Mouse (Mus musculus) right cerebral cortex, adult 2 months (tissue): Measurements from ENCODE around the gene Zfp239.
"Not testable (repeated sequence)": the region's sequence is repeated elsewhere in the genome, so short reads cannot be mapped to it uniquely, and the experiment has no call there.

Experiments
- DNase-seq, 2 experiments: peaks; one replicate each; pipeline ENCODE4 v3.0.0; 2021 to 2022; ENCODE audit warnings: low spot score in 2 of 2

Zfp239 gene

DNA sequence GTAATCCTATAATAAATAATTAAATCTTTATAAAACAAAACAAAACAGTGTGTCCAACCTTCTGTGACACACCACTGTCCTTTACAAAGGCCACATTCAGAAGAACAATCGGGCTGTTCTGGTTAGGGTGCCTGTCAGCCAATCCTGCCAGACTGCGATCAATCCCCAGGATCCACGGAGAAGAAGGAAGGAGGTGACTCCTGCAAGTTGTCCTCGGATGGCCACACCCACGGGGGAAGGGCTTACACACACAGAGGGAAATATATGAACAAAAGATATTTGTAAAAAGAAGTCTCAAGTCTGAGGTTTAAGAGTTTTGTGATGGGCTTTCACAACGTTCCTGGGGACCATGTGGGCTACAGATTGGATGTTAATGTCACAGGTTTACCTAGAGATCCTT lies at the start of gene Zfp239:
Zfp239 (plus strand) TSS at position 253 of the 400 bp plus-strand sequence.
- no peak for DNase-seq

DNA sequence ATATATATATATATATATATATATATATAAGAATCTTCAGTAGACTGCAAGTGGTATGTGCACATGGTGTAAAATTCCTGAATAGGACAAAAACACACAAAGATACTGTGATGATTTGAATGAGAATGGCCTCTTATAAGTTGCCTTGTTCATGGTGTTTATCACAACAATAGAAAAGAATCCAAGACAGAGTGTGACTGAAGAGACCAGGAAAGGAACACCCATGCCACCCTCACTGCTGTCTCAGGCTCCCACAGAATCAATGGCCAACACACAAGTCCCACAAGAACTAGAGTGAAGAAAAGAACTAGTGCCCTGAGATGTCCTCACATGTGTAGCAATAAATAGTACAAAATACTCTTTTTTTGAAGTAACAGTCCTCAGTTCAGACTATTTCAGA lies 47.2 kb upstream of the Zfp239 start:
- DNase-seq: no peak

DNA sequence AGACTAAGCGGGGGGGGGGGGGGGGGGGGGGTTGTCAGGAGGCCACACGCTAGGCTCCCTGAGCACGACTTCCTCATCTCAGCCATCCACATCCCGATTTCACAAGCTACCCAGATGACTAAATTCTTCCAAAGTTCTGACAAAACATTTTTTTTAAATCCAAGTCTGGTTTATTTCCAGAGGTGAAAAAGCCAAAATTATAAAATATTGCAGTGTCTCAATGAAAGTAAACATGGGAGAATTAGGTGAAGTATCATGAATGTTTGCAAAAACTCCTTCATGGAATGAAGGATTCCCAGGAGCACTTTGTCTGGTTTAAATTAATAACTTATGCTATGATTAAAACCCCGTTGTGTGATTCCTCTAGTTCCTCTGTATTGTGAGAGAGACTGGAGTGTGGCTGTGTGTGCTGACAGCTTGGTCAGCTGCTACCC lies 44.8 kb upstream of the Zfp239 start:
- DNase-seq: no peak

GRCm38 (mm10) chr6:117820327-117820726 lies 41.6 kb upstream of the Zfp239 start:
- no peak for DNase-seq

DNA sequence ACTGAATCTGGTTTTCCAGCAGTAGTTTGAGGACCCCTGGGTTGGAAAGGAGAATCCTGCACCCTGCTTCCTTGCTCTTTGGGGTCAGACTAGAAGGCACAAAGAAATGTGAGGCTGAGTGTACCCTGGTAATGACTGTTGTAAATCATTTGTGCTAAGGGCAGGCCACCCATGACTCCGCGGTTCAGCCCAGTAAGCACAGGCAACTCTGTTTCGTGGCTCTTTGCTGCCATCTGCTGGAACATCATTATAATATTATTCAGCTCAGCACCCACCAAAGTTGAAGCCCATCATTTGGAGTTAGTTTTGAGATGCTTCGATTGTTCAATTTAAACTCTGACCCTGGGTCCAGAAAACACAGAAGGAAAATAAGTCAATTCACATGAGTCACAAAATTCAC lies 36.5 kb upstream of the Zfp239 start:
- DNase-seq: peak; percentile 50 to 78

DNA sequence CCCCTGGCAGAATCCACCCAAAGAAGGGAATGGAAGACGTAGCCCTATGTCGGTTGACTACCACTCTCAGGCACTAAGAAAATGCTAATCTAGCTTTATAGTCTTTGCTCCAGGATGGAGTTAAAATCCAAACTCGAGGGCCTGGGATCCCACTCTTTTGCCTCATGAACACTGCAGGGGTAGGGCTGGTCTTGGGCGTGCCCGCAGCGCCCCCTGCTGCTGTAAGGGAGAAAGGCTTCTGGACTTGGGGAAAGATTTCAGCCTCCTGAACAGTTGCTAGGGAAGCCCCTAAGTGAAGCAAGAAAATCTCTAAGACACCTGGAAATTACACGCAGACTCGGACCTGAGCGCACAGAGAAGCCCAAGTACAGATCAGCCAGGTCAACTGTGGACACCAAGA lies 33.6 kb upstream of the Zfp239 start:
- peak; percentile 72 to 77 for DNase-seq

DNA sequence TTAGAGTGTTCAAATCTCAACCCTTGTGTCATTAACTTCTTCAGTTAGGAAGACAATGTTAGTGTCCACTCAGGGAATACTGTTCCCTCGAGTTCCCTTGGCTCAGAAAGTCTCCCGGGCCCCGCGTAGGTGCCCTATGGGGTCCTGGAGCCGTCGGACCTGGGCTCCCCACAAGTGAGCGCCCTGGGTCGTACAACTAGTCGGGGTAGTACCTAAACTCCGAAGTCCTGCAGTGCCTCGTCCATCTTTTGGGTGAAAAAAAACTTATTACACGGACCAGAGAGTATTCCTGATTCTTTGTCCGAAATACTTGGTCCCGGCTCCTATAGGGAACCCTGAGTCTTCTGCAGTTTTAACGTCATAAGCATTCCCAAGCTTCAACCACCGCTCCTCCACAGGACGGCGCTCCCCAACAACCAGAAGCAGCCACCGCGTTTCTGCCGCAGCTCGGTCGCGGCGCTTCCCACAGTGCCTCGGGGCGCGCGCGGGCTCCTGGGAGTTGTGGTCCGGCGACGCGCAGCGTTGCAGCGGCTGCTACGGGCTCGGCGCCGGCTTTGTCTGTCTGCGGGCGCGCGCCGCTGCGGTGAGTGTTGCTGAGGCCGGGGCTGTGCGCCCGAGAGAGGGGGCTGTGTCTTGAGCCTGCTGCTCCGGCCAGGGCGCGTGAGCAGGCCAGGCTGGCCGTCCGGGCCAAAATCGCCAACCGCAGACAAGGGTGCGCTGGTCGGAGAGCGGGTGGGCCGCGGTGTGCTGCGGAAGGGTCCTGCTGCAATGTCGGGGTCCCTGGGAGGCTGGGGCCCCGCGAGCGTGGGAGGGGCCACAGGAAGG lies 21.0 kb upstream of the Zfp239 start, which contains the start of gene Zfp637:
Zfp637 (plus strand) TSS at position 495 of the 825 bp plus-strand sequence.
- peak; percentile 95 for DNase-seq

DNA sequence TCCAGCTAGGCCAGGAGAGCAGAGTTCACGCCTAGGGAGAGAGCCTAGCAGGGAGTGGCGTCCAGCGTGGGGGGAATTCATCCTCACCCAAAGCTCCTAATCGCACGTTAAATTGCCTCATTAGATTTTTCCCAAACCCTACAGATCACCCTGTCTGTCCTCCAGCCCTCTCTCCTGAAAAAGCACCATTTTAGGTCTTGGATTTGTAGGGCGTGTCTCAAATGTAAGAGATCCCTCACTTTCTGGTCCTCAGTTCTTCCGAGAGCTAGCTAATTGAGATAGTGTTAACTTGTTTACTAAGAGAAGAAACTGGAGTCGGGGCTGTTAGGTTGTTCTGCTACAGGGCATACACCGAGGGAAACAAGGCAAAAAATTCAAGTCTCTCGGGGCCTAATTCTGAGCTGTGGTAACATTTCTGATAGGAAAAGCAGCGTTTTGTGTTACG lies 20.4 kb upstream of the Zfp239 start:
- no peak for DNase-seq

DNA sequence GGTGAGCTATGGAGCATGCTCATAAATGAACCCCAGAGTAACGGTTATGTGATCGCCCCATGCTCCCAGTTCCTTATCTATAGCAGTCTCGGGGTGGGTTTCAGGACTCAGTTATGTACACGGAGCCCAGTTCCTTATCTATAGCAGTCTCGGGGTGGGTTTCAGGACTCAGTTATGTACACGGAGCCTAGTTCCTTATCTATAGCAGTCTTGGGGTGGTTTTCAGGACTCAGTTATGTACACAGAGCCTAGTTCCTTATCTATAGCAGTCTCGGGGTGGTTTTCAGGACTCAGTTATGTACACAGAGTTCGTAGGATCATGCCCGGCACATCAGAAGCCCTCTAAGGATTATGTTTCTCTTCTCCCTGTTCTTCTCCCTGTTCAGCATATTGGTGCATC lies 17.3 kb upstream of the Zfp239 start:
- no peak for DNase-seq

GRCm38 (mm10) chr6:117846671-117847070 lies 15.2 kb upstream of the Zfp239 start:
- DNase-seq: not testable (repeated sequence)

DNA sequence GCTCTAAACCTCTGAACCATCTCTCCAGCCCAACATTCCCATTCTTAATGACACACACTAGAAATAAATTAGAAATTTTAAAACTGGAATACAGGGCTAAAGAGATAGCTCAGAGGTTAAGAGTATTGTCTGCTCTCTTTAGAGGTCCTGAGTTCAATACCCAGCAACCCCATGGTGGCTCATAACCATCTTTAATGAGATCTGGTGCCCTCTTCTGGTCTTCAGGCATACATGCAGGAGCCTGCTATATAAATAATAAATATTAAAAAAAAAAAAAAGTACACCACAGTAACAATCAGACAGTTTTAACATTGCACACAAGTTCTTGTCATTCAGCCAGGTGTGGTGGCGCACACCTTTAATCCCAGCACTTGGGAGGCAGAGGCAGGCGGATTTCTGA lies 14.1 kb upstream of the Zfp239 start:
- DNase-seq: no peak

DNA sequence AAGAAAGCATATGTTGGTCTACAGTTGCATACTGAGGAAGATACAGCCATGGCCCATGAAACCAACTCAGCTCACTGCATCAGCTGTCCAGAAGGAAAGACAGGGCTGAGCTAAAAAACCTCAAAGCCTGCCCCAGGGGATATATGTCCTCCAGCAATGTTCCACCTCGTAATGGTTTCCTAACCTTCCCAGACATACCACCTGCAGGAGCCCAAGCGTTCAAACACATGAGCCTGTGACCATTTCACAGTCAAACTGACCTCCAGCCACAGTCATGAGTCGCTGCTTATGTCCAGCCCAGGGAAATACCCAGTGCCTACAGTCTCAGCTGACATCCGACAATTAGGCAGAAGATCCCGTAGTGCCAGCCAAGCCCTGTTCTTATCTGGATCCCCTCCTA lies 13.3 kb upstream of the Zfp239 start:
- DNase-seq: no peak

DNA sequence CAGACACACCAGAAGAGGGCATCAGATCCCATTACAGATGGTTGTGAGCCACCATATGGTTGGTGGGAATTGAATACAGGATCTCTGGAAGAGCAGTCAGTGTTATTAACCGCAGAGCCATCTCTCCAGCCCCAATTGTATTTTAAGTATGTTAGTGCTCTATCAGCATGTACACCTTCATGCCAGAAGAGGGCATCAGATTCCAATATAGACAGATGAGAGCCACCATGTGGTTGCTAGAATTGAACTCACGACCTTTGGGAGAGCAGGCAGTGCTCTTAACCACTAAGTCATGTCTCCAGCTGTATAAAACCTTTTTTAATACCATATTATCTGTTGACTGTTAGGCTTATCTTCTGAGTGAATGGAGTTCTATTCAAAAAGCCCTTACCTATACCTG lies 10.2 kb upstream of the Zfp239 start:
- no peak for DNase-seq

- DNase-seq: no peak
Observed at GRCm38 (mm10) chr6:117857990-117858389, 3.9 kb upstream of the Zfp239 start.

GRCm38 (mm10) chr6:117862465-117862864 lies 565 bp downstream of the Zfp239 start:
- no peak for DNase-seq

DNA sequence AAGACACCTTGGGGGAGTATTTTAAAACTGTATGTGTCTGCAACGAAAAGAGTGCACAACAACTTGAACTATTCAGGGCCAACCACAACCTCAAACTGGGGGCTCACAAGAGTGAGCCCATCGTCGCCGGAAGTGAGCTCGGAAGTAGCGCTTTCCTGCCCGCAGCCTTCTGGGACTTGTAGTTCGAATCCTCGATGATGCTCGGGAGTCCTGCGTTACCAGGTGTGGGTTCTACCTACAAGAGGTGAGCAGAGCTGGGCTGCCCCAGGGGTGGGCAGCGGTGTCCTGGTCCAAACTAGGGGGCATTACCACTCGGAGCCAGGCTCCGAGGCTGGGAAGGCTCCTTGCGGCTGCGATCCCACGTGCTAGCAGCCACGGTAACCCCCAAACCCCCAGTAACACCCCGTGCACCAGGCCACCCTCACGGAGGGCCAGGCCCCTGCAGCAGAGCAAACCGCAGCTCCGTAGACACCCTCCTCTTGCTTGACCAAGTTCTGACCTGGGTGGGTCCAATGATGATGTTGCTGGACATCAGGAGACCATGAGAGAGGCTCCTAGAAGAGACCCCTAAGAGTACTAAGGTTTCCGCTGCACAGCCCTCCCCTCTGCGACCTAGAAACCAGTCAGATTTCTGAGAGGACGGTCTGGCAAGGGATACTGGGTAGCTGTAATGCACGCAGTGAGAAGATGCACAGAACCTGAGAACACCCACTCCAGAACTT lies 1.2 kb downstream of the Zfp239 start:
- DNase-seq: peak; percentile 77

DNA sequence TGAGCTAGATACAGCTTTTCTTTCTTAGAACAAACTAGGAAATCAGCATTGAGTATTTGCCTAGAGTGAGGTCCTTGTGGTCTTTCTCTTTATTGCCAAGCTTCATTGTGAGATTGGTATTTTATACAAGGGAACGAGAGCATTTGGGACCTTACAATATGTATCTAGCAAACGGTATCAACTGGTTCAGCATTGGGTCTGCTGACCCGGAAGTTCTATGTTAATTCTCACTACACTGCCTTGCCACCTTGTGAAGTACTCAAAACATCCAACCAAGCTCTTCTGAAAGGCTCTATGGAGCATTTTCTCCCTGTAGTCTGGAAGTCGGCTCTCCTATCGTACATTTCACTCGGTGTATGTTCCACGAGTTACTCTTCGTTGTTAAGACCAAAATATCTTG lies 1.9 kb downstream of the Zfp239 start:
- no peak for DNase-seq

DNA sequence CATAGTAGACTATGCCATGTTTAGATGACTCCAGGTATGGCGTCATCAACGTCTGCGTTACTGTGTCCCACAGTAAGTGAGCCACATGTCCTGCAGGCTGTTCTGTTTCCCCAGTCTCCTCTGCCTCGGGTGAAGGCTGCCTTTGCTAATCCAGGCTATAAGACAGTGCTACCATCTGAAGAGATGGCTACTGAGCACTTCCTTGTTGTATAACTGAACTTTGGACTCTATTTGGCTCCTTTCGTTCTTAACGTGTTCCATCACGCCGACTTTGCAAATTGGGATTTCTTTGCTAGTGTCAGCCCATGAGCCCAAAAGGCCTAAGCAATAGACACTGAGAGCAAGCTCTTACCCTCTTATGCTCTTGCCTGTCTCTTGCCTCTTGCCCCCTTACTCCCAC lies 6.3 kb downstream of the Zfp239 start:
- no peak for DNase-seq

- DNase-seq: no peak
Observed at GRCm38 (mm10) chr6:117871034-117871433, 9.1 kb downstream of the Zfp239 start.

- DNase-seq: not testable (repeated sequence)
Observed at GRCm38 (mm10) chr6:117873450-117873849, 11.6 kb downstream of the Zfp239 start.

DNA sequence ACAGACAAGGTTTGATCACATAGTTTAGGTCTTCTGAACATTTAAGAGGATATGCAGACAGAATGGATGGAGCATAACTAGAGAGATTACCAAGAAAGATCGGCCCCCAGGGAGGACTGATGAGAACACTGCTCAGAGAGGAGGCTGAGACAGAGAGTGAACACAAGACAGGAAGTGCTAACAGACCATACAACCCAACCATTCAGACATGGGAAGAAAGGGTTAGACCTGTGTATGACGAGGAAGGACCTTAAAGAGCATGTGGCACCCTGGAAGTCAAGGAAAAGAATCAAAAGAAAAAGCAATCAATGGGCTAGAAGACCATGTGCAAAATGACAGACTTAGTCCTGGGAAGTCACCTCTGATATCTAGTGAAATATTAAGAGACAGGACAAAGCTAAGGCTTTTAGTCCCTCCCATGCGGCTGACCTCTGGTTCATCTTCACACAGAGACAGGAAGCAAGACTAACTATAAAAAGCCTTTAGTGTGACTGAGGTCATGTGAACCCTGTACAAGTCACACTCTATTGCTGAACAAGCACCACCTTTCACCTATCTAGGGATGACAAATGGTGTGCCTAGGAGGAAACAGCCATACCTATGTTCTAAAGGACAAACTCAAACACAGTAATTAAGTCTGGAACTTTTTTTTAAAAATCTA lies 12.9 kb downstream of the Zfp239 start:
- DNase-seq: no peak

- DNase-seq: peak; percentile 91 to 94
Observed at GRCm38 (mm10) chr6:117878700-117879407, 17.0 kb downstream of the Zfp239 start.
